Mouse (Mus musculus): ENCODE data around the gene Atp1a2.

DNA sequence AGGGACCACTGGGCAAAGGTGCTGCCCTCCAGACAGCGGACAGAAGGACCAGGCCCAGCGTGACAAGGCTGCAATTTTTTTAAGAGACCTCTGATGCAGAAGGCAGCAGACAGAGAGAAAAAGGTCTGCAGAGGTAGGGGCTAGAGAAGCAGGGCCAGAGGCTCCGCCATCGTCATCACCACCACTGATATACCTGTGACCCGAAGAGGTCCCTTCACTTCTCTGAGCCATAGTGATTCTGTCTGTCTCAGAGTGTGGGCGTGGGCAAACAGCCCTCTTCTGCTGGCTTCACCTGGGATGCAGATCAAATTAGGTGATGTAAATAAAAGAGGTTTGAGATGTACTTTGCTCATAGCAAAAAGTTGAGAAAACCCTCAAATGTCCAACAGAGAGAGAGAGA, 31.8 kb upstream of the Atp1a2 start:
- no peak for TF ChIP-seq POLR2A (IDR thresholded peaks at IDR 0.05; ENCODE audit: extremely low read depth, insufficient read depth, low read length)
- no peak for TF ChIP-seq CTCF (IDR thresholded peaks at IDR 0.05; ENCODE audit: extremely low read depth, insufficient read depth, low read length)
